Mouse (Mus musculus): ENCODE results near the gene Cldnd2. TPM values are rescaled to one million over a fixed set of nuclear protein-coding genes. Genes with fewer than 3 reads are reported as not detected.
A peak's percentile ranks its signal among the peaks of the same experiment; 100 is the strongest.

The Cldnd2 gene
- polyA plus RNA-seq, 1 experiment from 2014 or later = not detected

GRCm38 (mm10) chr7:43449811-43450210 lies 9.2 kb downstream of the Cldnd2 start:
- ATAC-seq (ENCODE audit: insufficient number of reproducible peaks, insufficient read depth, low FRiP score, low TSS enrichment, low read depth) = no peak
- Histone ChIP-seq H3K36me3 (peaks cover 31% of the 10 kb centered on the region), H3K9me3 (no peaks in the 10 kb centered on the region), H3K4me1 (peaks cover 4% of the 10 kb centered on the region), H3K27me3 (no peaks in the 10 kb centered on the region), H3K4me2 (no peak overlapping the region), H3K27ac (no peak overlapping the region), H3K4me3 (no peak overlapping the region), H3K9ac (no peak overlapping the region)
- WGBS = 85% methylated on average over 2 of the region's 2 CpGs

GRCm38 (mm10) chr7:43451726-43452125 lies 11.1 kb downstream of the Cldnd2 start:
- H3K36me3 ChIP-seq = peaks cover 49% of the 10 kb centered on the region
- 97% methylated on average over 11 of the region's 11 CpGs for WGBS
- no peaks in the 10 kb centered on the region for H3K9me3 ChIP-seq
- no peak for ATAC-seq (ENCODE audit: insufficient number of reproducible peaks, insufficient read depth, low FRiP score, low TSS enrichment, low read depth)
- H3K27me3 ChIP-seq = no peaks in the 10 kb centered on the region
- H3K4me1 ChIP-seq = no peaks in the 10 kb centered on the region
- no peak overlapping the region for H3K9ac ChIP-seq
- H3K4me3 ChIP-seq = no peak overlapping the region
- H3K4me2 ChIP-seq = no peak overlapping the region
- no peak overlapping the region for H3K27ac ChIP-seq

GRCm38 (mm10) chr7:43452609-43453008 lies 12.0 kb downstream of the Cldnd2 start:
- H3K36me3 ChIP-seq = peaks cover 57% of the 10 kb centered on the region
- ATAC-seq (ENCODE audit: insufficient number of reproducible peaks, insufficient read depth, low FRiP score, low TSS enrichment, low read depth) = no peak
- WGBS = 52% methylated on average over 4 of the region's 4 CpGs

GRCm38 (mm10) chr7:43453599-43454355 lies 13.2 kb downstream of the Cldnd2 start:
- H3K27me3 ChIP-seq = no peaks in the 10 kb centered on the region
- no peak overlapping the region for H3K9ac ChIP-seq
- no peak overlapping the region for H3K27ac ChIP-seq
- H3K4me1 ChIP-seq = no peaks in the 10 kb centered on the region
- H3K36me3 ChIP-seq = peaks cover 63% of the 10 kb centered on the region
- 83% methylated on average over 14 of the region's 14 CpGs for WGBS
- ATAC-seq (ENCODE audit: insufficient number of reproducible peaks, insufficient read depth, low FRiP score, low TSS enrichment, low read depth) = no peak
- no peak overlapping the region for H3K4me2 ChIP-seq
- no peak overlapping the region for H3K4me3 ChIP-seq
- H3K9me3 ChIP-seq = no peaks in the 10 kb centered on the region

More at GRCm38 (mm10) chr7:43452609-43453008, 12.0 kb downstream of the Cldnd2 start:
- H3K27me3 ChIP-seq = no peaks in the 10 kb centered on the region
- no peak overlapping the region for H3K4me2 ChIP-seq
- no peaks in the 10 kb centered on the region for H3K4me1 ChIP-seq
- H3K9ac ChIP-seq = no peak overlapping the region
- no peak overlapping the region for H3K4me3 ChIP-seq
- H3K9me3 ChIP-seq = no peaks in the 10 kb centered on the region
- no peak overlapping the region for H3K27ac ChIP-seq

GRCm38 (mm10) chr7:43454371-43454770 lies 13.8 kb downstream of the Cldnd2 start:
- no peaks in the 10 kb centered on the region for H3K9me3 ChIP-seq
- 87% methylated on average over 6 of the region's 6 CpGs for WGBS
- H3K4me2 ChIP-seq = no peak overlapping the region
- no peaks in the 10 kb centered on the region for H3K4me1 ChIP-seq
- H3K27ac ChIP-seq = no peak overlapping the region
- peaks cover 63% of the 10 kb centered on the region for H3K36me3 ChIP-seq
- H3K27me3 ChIP-seq = no peaks in the 10 kb centered on the region
- no peak for ATAC-seq (ENCODE audit: insufficient number of reproducible peaks, insufficient read depth, low FRiP score, low TSS enrichment, low read depth)
- no peak overlapping the region for H3K4me3 ChIP-seq
- H3K9ac ChIP-seq = no peak overlapping the region

- Histone ChIP-seq H3K9ac (no peak within 1 kb of the TSS), H3K27me3 (peaks cover 22% of the 10 kb centered on the region), H3K4me2 (no peak within 1 kb of the TSS), H3K36me3 (peaks cover 3% of the 10 kb centered on the region), H3K27ac (no peak within 1 kb of the TSS), H3K4me1 (peaks cover 20% of the 10 kb centered on the region), H3K9me3 (no peaks in the 10 kb centered on the region), H3K4me3 (no peak within 1 kb of the TSS)
- WGBS = 69% methylated on average over 4 of the region's 4 CpGs
- no peak for ATAC-seq (ENCODE audit: insufficient number of reproducible peaks, insufficient read depth, low FRiP score, low TSS enrichment, low read depth)
Measured at GRCm38 (mm10) chr7:43462851-43463250, 22.3 kb downstream of the Cldnd2 start, which contains the start of gene Vsig10l. Gene Vsig10l (plus strand): TSS chr7:43463151.

- 78% methylated on average over 7 of the region's 7 CpGs for WGBS
Measured at GRCm38 (mm10) chr7:43463976-43464375, 23.4 kb downstream of the Cldnd2 start.

GRCm38 (mm10) chr7:43464864-43465343 lies 24.3 kb downstream of the Cldnd2 start:
- peak overlapping the region; percentile 91 for H3K4me2 ChIP-seq
- peaks cover 20% of the 10 kb centered on the region for H3K4me1 ChIP-seq
- H3K27ac ChIP-seq = no peak overlapping the region
- peak overlapping the region; percentile 53 for H3K4me3 ChIP-seq
- no peaks in the 10 kb centered on the region for H3K36me3 ChIP-seq
- H3K27me3 ChIP-seq = peaks cover 24% of the 10 kb centered on the region
- peak overlapping the region; percentile 65 for H3K9ac ChIP-seq
- H3K9me3 ChIP-seq = no peaks in the 10 kb centered on the region
- WGBS = 8% methylated on average over 35 of the region's 35 CpGs
- no peak; the same call in 1 of the 2 replicates for ATAC-seq (ENCODE audit: insufficient number of reproducible peaks, insufficient read depth, low FRiP score, low TSS enrichment, low read depth)

More at GRCm38 (mm10) chr7:43463976-43464375, 23.4 kb downstream of the Cldnd2 start:
- H3K4me3 ChIP-seq = no peak overlapping the region
- no peak overlapping the region for H3K4me2 ChIP-seq
- no peaks in the 10 kb centered on the region for H3K9me3 ChIP-seq
- no peak overlapping the region for H3K27ac ChIP-seq
- ATAC-seq (ENCODE audit: insufficient number of reproducible peaks, insufficient read depth, low FRiP score, low TSS enrichment, low read depth) = no peak
- no peaks in the 10 kb centered on the region for H3K36me3 ChIP-seq
- H3K4me1 ChIP-seq = peaks cover 20% of the 10 kb centered on the region
- peaks cover 24% of the 10 kb centered on the region for H3K27me3 ChIP-seq
- H3K9ac ChIP-seq = no peak overlapping the region

GRCm38 (mm10) chr7:43465344-43466098 lies 24.9 kb downstream of the Cldnd2 start:
- ATAC-seq (ENCODE audit: insufficient number of reproducible peaks, insufficient read depth, low FRiP score, low TSS enrichment, low read depth) = peak; percentile 70
- Histone ChIP-seq H3K4me2 (peak overlapping the region; percentile 91), H3K36me3 (no peaks in the 10 kb centered on the region), H3K27ac (0 out of 2 replicates have a peak overlapping the region, but pooled peaks have one; percentile 16), H3K9ac (peak overlapping the region; percentile 65), H3K4me3 (peak overlapping the region; percentile 53), H3K4me1 (peaks cover 20% of the 10 kb centered on the region), H3K9me3 (no peaks in the 10 kb centered on the region), H3K27me3 (peaks cover 24% of the 10 kb centered on the region)
- 2% methylated on average over 33 of the region's 33 CpGs for WGBS

- Histone ChIP-seq H3K27me3 (peaks cover 24% of the 10 kb centered on the region), H3K4me2 (peak overlapping the region; percentile 91), H3K9me3 (no peaks in the 10 kb centered on the region), H3K36me3 (no peaks in the 10 kb centered on the region), H3K9ac (peak overlapping the region; percentile 63), H3K27ac (0 out of 2 replicates have a peak overlapping the region, but pooled peaks have one; percentile 16), H3K4me3 (peak overlapping the region; percentile 53), H3K4me1 (peaks cover 20% of the 10 kb centered on the region)
- 1% methylated on average over 33 of the region's 33 CpGs for WGBS
- peak; percentile 52 for ATAC-seq (ENCODE audit: insufficient number of reproducible peaks, insufficient read depth, low FRiP score, low TSS enrichment, low read depth)
Measured at GRCm38 (mm10) chr7:43466099-43466694, 25.6 kb downstream of the Cldnd2 start.

GRCm38 (mm10) chr7:43470373-43470772 lies 29.8 kb downstream of the Cldnd2 start:
- peaks cover 18% of the 10 kb centered on the region for H3K27me3 ChIP-seq
- no peak for ATAC-seq (ENCODE audit: insufficient number of reproducible peaks, insufficient read depth, low FRiP score, low TSS enrichment, low read depth)
- H3K27ac ChIP-seq = no peak overlapping the region
- no peak overlapping the region for H3K4me2 ChIP-seq
- 39% methylated on average over 8 of the region's 8 CpGs for WGBS
- H3K9ac ChIP-seq = no peak overlapping the region
- no peaks in the 10 kb centered on the region for H3K36me3 ChIP-seq
- peaks cover 12% of the 10 kb centered on the region for H3K4me1 ChIP-seq
- H3K4me3 ChIP-seq = no peak overlapping the region
- no peaks in the 10 kb centered on the region for H3K9me3 ChIP-seq

All from embryonic facial prominence, embryonic 13.5 days (tissue).